Mouse (Mus musculus) embryonic facial prominence, embryonic 11.5 days (tissue): Measurements from ENCODE around the gene Nkd2. TPM values are rescaled to one million over a fixed set of nuclear protein-coding genes. Genes with fewer than 3 reads are reported as not detected.

Experiments
- ATAC-seq: fragments of 200-750 bp; cut with Nextera tagmentation; replicated peaks from 2 replicates; pipeline ENCODE4 v1.8.0; 2017; ENCODE audit warnings: low read depth; ENCODE audit not compliant: insufficient number of reproducible peaks, low FRiP score, low TSS enrichment
- DNase-seq: peaks from one replicate; pipeline ENCODE4 v3.0.0-alpha.2; 2015; ENCODE audit warnings: low spot score
- H3K27ac ChIP-seq: fragments of 300-500 bp; sonication (generic); replicated peaks from 2 replicates; pipeline ENCODE4 v1.5.1; 2014; ENCODE audit warnings: mild to moderate bottlenecking, low read depth, low read length, control low read depth
- H3K27me3 ChIP-seq: fragments of 300-500 bp; sonication (generic); 2 replicates; pipeline ENCODE4 v1.6.1; 2014; ENCODE audit warnings: mild to moderate bottlenecking, low read length, moderate library complexity, mixed read lengths; ENCODE audit not compliant: control insufficient read depth, insufficient read depth
- H3K36me3 ChIP-seq: fragments of 300-500 bp; sonication (generic); replicated peaks from 2 replicates; pipeline ENCODE4 v1.6.1; 2014; ENCODE audit warnings: low read depth, mild to moderate bottlenecking, low read length, moderate library complexity, mixed read lengths; ENCODE audit not compliant: control insufficient read depth, insufficient read depth
- H3K4me1 ChIP-seq: fragments of 300-500 bp; sonication (generic); 2 replicates; pipeline ENCODE4 v1.6.1; 2014; ENCODE audit warnings: low read length, mixed read lengths; ENCODE audit not compliant: control insufficient read depth, insufficient read depth
- H3K4me2 ChIP-seq: fragments of 300-500 bp; sonication (generic); 2 replicates; pipeline ENCODE4 v1.6.1; 2014; ENCODE audit warnings: low read depth, mild to moderate bottlenecking, control low read depth, low read length, moderate library complexity
- H3K4me3 ChIP-seq: fragments of 300-500 bp; sonication (generic); 2 replicates; pipeline ENCODE4 v1.5.1; 2014; ENCODE audit warnings: low read depth, low read length, control low read depth
- H3K9ac ChIP-seq: fragments of 300-500 bp; sonication (generic); replicated peaks from 2 replicates; pipeline ENCODE4 v1.6.1; 2014; ENCODE audit warnings: mild to moderate bottlenecking, control low read depth, low read length
- H3K9me3 ChIP-seq: fragments of 300-500 bp; sonication (generic); replicated peaks from 2 replicates; pipeline ENCODE4 v1.6.1; 2016; ENCODE audit warnings: mild to moderate bottlenecking, low read length, inconsistent platforms, mixed read lengths; ENCODE audit not compliant: control insufficient read depth
- WGBS: fragments of 180-500 bp; shearing (Covaris S2); extraction: QIAGEN DNeasy Blood & Tissue Kit; methylation state at CpG from one replicate; pipeline ENCODE4 v1.1.7; 2014; 5-methylcytosine and 5-hydroxymethylcytosine counted together
- polyA plus RNA-seq: library from polyadenylated mRNA; unstranded; fragments of >200 nt; fragmentation: Nextera tagmentation; extraction: Ambion mirVana; gene quantifications from 2 replicates; pipeline ENCODE4 v1.2.1, GENCODE M21; 2014

The Nkd2 gene
- polyA plus RNA-seq, 1 experiment from 2014 or later = 20.2 TPM

GRCm38 (mm10) chr13:73814181-73814580, 33.2 kb downstream of the Nkd2 start:
- WGBS = 93% methylated on average over 7 of the region's 7 CpGs
- no peak for DNase-seq
- Histone ChIP-seq H3K9me3 (no peaks in the 10 kb centered on the region), H3K27ac (no peak overlapping the region), H3K4me2 (no peak overlapping the region), H3K36me3 (peaks cover 20% of the 10 kb centered on the region), H3K4me3 (no peak overlapping the region), H3K4me1 (no peaks in the 10 kb centered on the region), H3K27me3 (no peaks in the 10 kb centered on the region), H3K9ac (no peak overlapping the region)
- ATAC-seq = no peak

GRCm38 (mm10) chr13:73812936-73813335, 34.5 kb downstream of the Nkd2 start:
- no peak for ATAC-seq
- WGBS = 87% methylated on average over 3 of the region's 3 CpGs
- DNase-seq = no peak
- Histone ChIP-seq H3K27me3 (no peaks in the 10 kb centered on the region), H3K9me3 (no peaks in the 10 kb centered on the region), H3K4me3 (no peak overlapping the region), H3K4me1 (no peaks in the 10 kb centered on the region), H3K27ac (no peak overlapping the region), H3K36me3 (peaks cover 20% of the 10 kb centered on the region), H3K4me2 (no peak overlapping the region), H3K9ac (no peak overlapping the region)

GRCm38 (mm10) chr13:73804914-73805313, 42.5 kb downstream of the Nkd2 start:
- Histone ChIP-seq H3K27ac (no peak overlapping the region), H3K4me2 (no peak overlapping the region), H3K4me3 (no peak overlapping the region), H3K36me3 (peaks cover 15% of the 10 kb centered on the region), H3K9ac (no peak overlapping the region), H3K27me3 (no peaks in the 10 kb centered on the region), H3K4me1 (no peaks in the 10 kb centered on the region), H3K9me3 (no peaks in the 10 kb centered on the region)
- DNase-seq (no peak), ATAC-seq (no peak)
- WGBS = 95% methylated on average over 5 of the region's 5 CpGs

- no peak overlapping the region for H3K4me3 ChIP-seq
- 88% methylated on average over 8 of the region's 8 CpGs for WGBS
- H3K27me3 ChIP-seq = no peaks in the 10 kb centered on the region
- H3K27ac ChIP-seq = no peak overlapping the region
- H3K36me3 ChIP-seq = peaks cover 14% of the 10 kb centered on the region
- H3K9ac ChIP-seq = no peak overlapping the region
- no peak; the same call in 1 of the 2 replicates for ATAC-seq
- no peak for DNase-seq
- no peak overlapping the region for H3K4me2 ChIP-seq
- H3K9me3 ChIP-seq = no peaks in the 10 kb centered on the region
- H3K4me1 ChIP-seq = no peaks in the 10 kb centered on the region
These were observed 43.8 kb downstream of the Nkd2 start for GRCm38 (mm10) chr13:73803450-73804178.

- ATAC-seq (no peak), DNase-seq (no peak)
- peaks cover 15% of the 10 kb centered on the region for H3K36me3 ChIP-seq
- H3K27ac ChIP-seq = no peak overlapping the region
- no peaks in the 10 kb centered on the region for H3K9me3 ChIP-seq
- H3K27me3 ChIP-seq = no peaks in the 10 kb centered on the region
- H3K4me1 ChIP-seq = no peaks in the 10 kb centered on the region
- H3K9ac ChIP-seq = no peak overlapping the region
- H3K4me3 ChIP-seq = no peak overlapping the region
- 87% methylated on average over 5 of the region's 5 CpGs for WGBS
- no peak overlapping the region for H3K4me2 ChIP-seq
These were observed 48.3 kb downstream of the Nkd2 start for GRCm38 (mm10) chr13:73799110-73799509.

- peaks cover 9% of the 10 kb centered on the region for H3K36me3 ChIP-seq
- WGBS = 90% methylated on average over 5 of the region's 5 CpGs
- H3K27ac ChIP-seq = no peak overlapping the region
- ATAC-seq = no peak
- no peak overlapping the region for H3K4me3 ChIP-seq
- no peaks in the 10 kb centered on the region for H3K9me3 ChIP-seq
- H3K4me1 ChIP-seq = no peaks in the 10 kb centered on the region
- H3K9ac ChIP-seq = no peak overlapping the region
- H3K27me3 ChIP-seq = no peaks in the 10 kb centered on the region
- H3K4me2 ChIP-seq = no peak overlapping the region
- no peak for DNase-seq
These were observed 54.3 kb downstream of the Nkd2 start for GRCm38 (mm10) chr13:73793171-73793570.

- peaks cover 9% of the 10 kb centered on the region for H3K36me3 ChIP-seq
- ATAC-seq = no peak
- H3K27ac ChIP-seq = no peak overlapping the region
- H3K4me1 ChIP-seq = no peaks in the 10 kb centered on the region
- no peak overlapping the region for H3K4me2 ChIP-seq
- H3K9ac ChIP-seq = no peak overlapping the region
- WGBS = 98% methylated on average over 4 of the region's 4 CpGs
- H3K9me3 ChIP-seq = no peaks in the 10 kb centered on the region
- H3K27me3 ChIP-seq = no peaks in the 10 kb centered on the region
- no peak overlapping the region for H3K4me3 ChIP-seq
- no peak for DNase-seq
These were observed 55.3 kb downstream of the Nkd2 start for GRCm38 (mm10) chr13:73792176-73792575.

GRCm38 (mm10) chr13:73782486-73782885, 64.9 kb downstream of the Nkd2 start:
- no peaks in the 10 kb centered on the region for H3K4me1 ChIP-seq
- H3K27ac ChIP-seq = no peak overlapping the region
- ATAC-seq (no peak), DNase-seq (no peak)
- no peaks in the 10 kb centered on the region; the same call in none of the 2 replicates for H3K36me3 ChIP-seq
- no peak overlapping the region for H3K4me2 ChIP-seq
- no peak overlapping the region for H3K9ac ChIP-seq
- 55% methylated on average over 5 of the region's 5 CpGs for WGBS
- H3K4me3 ChIP-seq = no peak overlapping the region
- H3K27me3 ChIP-seq = no peaks in the 10 kb centered on the region
- H3K9me3 ChIP-seq = no peaks in the 10 kb centered on the region
